Mouse (Mus musculus) heart, embryonic 13.5 days (tissue): ENCODE results near the gene Ubr4. TPM values are rescaled to one million over a fixed set of nuclear protein-coding genes. Genes with fewer than 3 reads are reported as not detected.

ENCODE experiments used
- ATAC-seq: fragments of 200-750 bp; cut with Nextera tagmentation; 2 replicates; pipeline ENCODE4 v1.8.0; 2017; ENCODE audit warnings: moderate TSS enrichment; ENCODE audit not compliant: insufficient number of reproducible peaks, low FRiP score, low TSS enrichment; ENCODE audit errors: extremely low read depth
- H3K27ac ChIP-seq: fragments of 300-500 bp; sonication (generic); replicated peaks from 2 replicates; pipeline ENCODE4 v1.5.1; 2015; ENCODE audit warnings: moderate library complexity, mild to moderate bottlenecking, inconsistent platforms
- H3K27me3 ChIP-seq: fragments of 300-500 bp; sonication (generic); replicated peaks from 2 replicates; pipeline ENCODE4 v1.6.1; 2015; ENCODE audit warnings: mild to moderate bottlenecking, inconsistent platforms
- H3K36me3 ChIP-seq: fragments of 300-500 bp; sonication (generic); 2 replicates; pipeline ENCODE4 v1.6.1; 2015; ENCODE audit warnings: mild to moderate bottlenecking, inconsistent platforms
- H3K4me1 ChIP-seq: fragments of 300-500 bp; sonication (generic); 2 replicates; pipeline ENCODE4 v1.6.1; 2015; ENCODE audit warnings: inconsistent platforms
- H3K4me2 ChIP-seq: fragments of 300-500 bp; sonication (generic); 2 replicates; pipeline ENCODE4 v1.6.1; 2015; ENCODE audit warnings: inconsistent platforms, mild to moderate bottlenecking, moderate library complexity
- H3K4me3 ChIP-seq: fragments of 300-500 bp; sonication (generic); 2 replicates; pipeline ENCODE4 v1.5.1; 2015; ENCODE audit warnings: moderate library complexity, mild to moderate bottlenecking, inconsistent platforms
- H3K9ac ChIP-seq: fragments of 300-500 bp; sonication (generic); 2 replicates; pipeline ENCODE4 v1.6.1; 2015; ENCODE audit warnings: inconsistent platforms, mild to moderate bottlenecking, moderate library complexity
- H3K9me3 ChIP-seq: fragments of 300-500 bp; sonication (generic); 2 replicates; pipeline ENCODE4 v1.6.1; 2016; ENCODE audit warnings: inconsistent platforms
- WGBS: fragments of 180-500 bp; shearing (Covaris S2); methylation state at CpG from one replicate; pipeline ENCODE4 v1.1.7; 2015; ENCODE audit warnings: mixed read lengths; 5-methylcytosine and 5-hydroxymethylcytosine counted together
- polyA plus RNA-seq: library from polyadenylated mRNA; unstranded; fragments of >200 nt; fragmentation: Nextera tagmentation; extraction: Ambion mirVana; gene quantifications from 2 replicates; pipeline ENCODE4 v1.2.1, GENCODE M21; 2015

Ubr4 gene
- polyA plus RNA-seq, 1 experiment from 2014 or later = 53.4 TPM

DNA sequence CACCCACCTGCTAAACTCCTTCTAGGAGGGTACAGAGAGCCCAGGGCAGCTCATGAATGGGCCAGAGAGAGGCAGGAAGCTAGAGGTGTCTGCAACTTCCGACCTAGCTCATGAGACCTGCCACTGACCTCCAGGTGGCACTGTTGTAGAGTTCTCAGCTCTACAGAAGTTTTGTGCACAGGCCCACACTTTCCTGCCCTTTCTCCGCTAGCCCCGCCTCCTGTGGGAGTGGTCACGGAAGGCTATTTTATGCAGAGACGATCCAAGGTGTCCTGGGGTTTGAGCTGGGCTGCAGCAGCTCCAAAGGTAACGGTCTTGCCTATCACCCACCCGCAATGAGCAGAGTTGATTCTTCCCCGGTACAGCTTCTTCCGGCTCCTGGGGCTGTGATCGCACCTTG, 21.8 kb upstream of the Ubr4 start:
- Histone ChIP-seq H3K4me3 (peak overlapping the region; percentile 44), H3K4me2 (peak overlapping the region; percentile 68), H3K9me3 (no peaks in the 10 kb centered on the region), H3K9ac (peak overlapping the region; percentile 62), H3K27me3 (peaks cover 24% of the 10 kb centered on the region), H3K27ac (no peak overlapping the region), H3K4me1 (peaks cover 7% of the 10 kb centered on the region), H3K36me3 (no peaks in the 10 kb centered on the region)
- peak; percentile 74; the same call in 1 of the 2 replicates for ATAC-seq
- 6% methylated on average over 10 of the region's 10 CpGs for WGBS

DNA sequence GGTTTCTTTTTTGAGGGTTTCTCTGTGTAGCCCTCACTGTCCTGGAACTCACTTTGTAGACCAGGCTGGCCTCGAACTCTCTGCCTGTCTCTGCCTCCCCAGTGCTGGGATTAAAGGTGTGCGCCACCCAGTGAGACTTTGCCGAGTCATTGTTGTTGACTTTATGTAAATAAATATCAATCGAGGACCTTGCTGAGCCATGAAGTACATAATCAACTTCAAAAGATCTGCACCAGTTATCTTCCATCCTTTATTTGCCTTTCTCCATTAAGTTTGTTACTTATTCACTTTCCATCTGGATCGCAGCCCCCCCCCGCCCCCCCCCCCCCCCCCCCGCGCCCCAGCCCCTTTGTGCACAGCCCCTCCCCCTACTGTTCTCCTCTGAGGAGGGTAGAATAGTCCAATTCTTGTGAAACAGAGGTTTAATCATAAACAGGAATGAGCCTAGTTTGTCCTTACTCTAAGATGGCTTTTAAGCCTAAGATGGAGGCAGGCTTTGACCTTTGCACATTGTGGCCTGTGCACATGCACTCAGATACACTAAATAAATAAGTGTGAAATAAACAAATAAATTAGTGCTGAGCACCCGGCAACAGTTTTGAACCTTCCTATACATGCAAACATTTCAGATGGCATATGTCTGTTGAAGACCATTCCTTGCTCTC, 17.6 kb upstream of the Ubr4 start:
- Histone ChIP-seq H3K27me3 (peaks cover 48% of the 10 kb centered on the region), H3K36me3 (no peaks in the 10 kb centered on the region), H3K4me1 (peaks cover 14% of the 10 kb centered on the region), H3K9ac (no peak overlapping the region), H3K4me2 (0 out of 2 replicates have a peak overlapping the region, but pooled peaks have one; percentile 25), H3K4me3 (no peak overlapping the region), H3K9me3 (no peaks in the 10 kb centered on the region), H3K27ac (no peak overlapping the region; the same call in 1 of the 2 replicates)
- no peak for ATAC-seq
- 58% methylated on average over 8 of the region's 9 CpGs for WGBS

DNA sequence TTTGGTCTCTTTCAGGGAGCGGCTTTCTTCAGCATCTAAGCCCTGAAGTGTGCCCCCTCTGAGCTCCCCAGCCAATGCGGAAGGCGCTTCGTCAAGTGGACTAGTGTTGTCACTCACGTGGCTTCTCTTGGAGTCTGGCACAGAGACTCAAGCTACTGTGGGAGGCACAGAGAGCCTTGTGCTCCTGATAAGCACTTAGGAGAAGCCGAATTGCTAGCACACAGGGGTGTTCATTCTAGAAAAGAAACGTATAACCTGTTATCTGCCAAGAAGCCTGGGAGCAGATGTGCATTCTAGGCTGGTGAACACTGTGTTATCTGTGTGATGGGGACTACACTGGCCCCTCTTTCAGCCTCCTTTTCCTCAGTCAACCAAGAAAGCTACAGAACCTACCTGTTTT, 16.9 kb upstream of the Ubr4 start:
- no peaks in the 10 kb centered on the region for H3K9me3 ChIP-seq
- peak overlapping the region; percentile 25 for H3K4me2 ChIP-seq
- 26% methylated on average over 7 of the region's 7 CpGs for WGBS
- peaks cover 49% of the 10 kb centered on the region for H3K27me3 ChIP-seq
- no peak overlapping the region; the same call in 1 of the 2 replicates for H3K27ac ChIP-seq
- H3K4me3 ChIP-seq = no peak overlapping the region
- peaks cover 14% of the 10 kb centered on the region for H3K4me1 ChIP-seq
- H3K9ac ChIP-seq = no peak overlapping the region
- no peaks in the 10 kb centered on the region for H3K36me3 ChIP-seq
- no peak for ATAC-seq

DNA sequence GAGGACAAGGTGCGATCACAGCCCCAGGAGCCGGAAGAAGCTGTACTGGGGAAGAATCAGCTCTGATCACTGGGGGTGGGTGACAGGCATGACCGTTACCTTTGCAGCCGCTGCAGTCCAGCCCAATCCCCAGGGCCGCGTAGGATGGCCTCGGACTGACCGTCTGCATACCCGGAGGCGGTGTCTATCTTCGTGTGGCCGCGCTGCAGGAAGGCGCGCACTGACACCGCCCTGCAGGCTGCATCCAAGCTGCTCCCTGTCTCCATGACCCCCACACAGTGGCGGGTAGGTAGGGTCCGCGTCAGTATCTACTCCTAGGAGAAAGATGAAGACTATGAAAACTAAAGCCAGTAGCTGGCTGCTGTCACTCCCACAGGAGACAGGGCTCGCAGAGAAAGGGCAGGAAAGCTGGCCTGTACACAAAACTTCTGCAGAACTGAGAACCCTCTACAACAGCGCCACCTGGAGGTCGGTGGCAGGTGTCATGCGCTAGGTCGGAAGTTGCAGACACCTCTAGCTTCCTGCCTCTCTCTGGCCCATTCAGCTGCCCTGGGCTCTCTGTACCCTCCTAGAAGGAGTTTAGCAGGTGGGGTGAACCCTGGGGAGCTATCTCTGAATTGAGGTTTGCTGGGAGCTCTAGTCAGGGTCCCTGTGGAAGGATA, 15.5 kb upstream of the Ubr4 start:
- Histone ChIP-seq H3K9me3 (no peaks in the 10 kb centered on the region), H3K4me3 (peak overlapping the region; percentile 49), H3K9ac (peak overlapping the region; percentile 74), H3K27ac (0 out of 2 replicates have a peak overlapping the region, but pooled peaks have one; percentile 32), H3K4me1 (peaks cover 11% of the 10 kb centered on the region), H3K27me3 (peaks cover 39% of the 10 kb centered on the region), H3K4me2 (peak overlapping the region; percentile 74), H3K36me3 (no peaks in the 10 kb centered on the region)
- 14% methylated on average over 24 of the region's 24 CpGs for WGBS
- peak; percentile 82 for ATAC-seq

DNA sequence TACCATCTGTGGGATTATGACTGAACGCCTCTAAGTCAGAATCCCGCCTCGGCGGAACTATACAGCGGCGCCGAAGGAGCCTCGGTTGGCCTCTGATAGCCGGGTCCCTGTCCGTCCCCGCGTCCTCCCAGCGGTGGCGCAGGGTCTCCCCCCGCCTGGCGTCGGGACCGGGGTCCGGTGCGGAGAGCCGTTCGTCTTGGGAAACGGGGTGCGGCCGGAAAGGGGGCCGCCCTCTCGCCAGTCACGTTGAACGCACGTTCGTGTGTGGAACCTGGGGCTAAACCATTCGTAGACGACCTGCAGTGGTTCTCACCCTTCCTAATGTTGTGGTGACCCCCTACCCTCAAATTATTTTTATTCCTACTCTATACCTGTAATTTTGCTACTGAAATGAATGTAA, 14.3 kb upstream of the Ubr4 start:
- H3K4me2 ChIP-seq = no peak overlapping the region

DNA sequence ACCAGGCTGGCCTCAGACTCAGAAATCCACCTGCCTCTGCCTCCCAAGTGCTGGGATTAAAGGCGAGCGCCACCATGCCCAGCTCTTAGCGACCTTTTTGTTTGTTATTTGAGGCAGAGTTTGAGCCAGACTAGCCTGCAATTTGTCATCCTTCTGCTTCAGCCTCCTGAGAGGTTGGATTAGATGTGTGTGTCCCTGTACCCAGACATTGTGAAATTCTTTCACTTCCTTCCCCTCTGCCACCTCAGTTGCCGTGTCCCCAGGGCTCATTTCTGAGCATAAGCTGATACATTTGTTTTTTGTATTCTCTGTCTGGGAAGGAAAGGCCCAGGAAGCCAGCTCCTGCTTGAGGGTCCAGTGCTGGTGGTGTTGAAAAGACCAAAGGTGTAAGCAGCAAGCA, 11.6 kb upstream of the Ubr4 start:
- peaks cover 9% of the 10 kb centered on the region for H3K4me1 ChIP-seq
- H3K4me2 ChIP-seq = no peak overlapping the region
- ATAC-seq = no peak
- H3K4me3 ChIP-seq = no peak overlapping the region
- 64% methylated on average over 4 of the region's 4 CpGs for WGBS
- no peak overlapping the region for H3K9ac ChIP-seq
- H3K36me3 ChIP-seq = peaks cover 7% of the 10 kb centered on the region
- no peaks in the 10 kb centered on the region for H3K9me3 ChIP-seq
- H3K27me3 ChIP-seq = peaks cover 23% of the 10 kb centered on the region
- H3K27ac ChIP-seq = no peak overlapping the region

More for the DNA sequence above, 14.3 kb upstream of the Ubr4 start:
- WGBS = 42% methylated on average over 33 of the region's 33 CpGs
- Histone ChIP-seq H3K9me3 (no peaks in the 10 kb centered on the region), H3K36me3 (no peaks in the 10 kb centered on the region), H3K27ac (no peak overlapping the region), H3K4me1 (peaks cover 11% of the 10 kb centered on the region), H3K9ac (no peak overlapping the region), H3K27me3 (peaks cover 32% of the 10 kb centered on the region), H3K4me3 (no peak overlapping the region)
- no peak for ATAC-seq

DNA sequence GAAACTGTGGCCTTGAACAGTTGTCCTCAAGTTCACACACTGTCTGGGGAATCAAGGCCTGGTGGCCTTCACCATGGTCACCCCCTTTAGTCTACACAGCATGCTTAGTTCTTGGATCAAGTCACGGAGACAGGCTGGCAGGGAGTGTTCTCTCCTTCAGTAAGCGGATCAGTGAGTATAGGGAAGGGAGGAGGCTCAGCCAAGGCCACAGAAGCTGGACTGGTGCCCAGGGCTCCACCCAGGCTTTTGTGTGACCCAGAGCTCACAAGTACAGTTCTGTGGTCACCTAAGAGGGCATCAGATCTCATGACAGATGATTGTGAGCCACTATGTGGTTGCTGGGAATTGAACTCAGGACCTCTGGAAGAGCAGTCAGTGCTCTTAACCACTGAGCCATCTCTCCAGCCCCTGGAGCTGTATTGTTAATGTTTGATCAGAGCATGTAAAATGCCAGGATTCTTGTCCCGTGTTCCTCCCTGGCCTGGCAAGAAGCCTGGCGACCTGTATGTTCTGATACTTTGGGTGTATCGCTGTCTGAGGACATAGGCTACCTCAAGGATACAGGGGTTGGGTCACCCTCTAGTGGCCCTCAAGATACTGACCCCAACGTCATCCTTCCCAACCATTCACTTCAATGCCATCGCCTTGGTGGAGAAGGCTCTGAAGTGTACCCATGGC, 10.7 kb upstream of the Ubr4 start:
- no peak overlapping the region for H3K4me2 ChIP-seq

DNA sequence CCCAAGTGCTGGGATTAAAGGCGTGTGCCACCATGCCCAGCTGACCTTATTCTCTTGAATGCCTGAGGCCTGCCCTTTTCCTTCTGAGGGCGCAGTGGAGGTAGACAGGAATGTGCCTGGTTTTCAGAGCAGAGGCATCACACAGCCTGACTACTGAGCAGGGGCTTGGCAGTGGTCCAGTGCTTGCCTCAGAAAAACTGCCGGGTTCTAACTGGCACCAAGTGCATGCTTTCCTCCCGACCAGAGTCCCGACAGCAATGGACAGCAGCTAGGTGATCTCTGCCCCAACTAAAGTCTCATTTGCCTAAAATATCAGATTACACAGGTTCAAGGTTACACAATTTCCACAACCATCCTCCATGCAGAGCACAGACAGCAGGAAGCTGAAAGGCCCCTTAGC, 8.7 kb upstream of the Ubr4 start:
- ATAC-seq = no peak

More for the DNA sequence above, 10.7 kb upstream of the Ubr4 start:
- 72% methylated on average over 7 of the region's 7 CpGs for WGBS
- H3K27me3 ChIP-seq = peaks cover 19% of the 10 kb centered on the region
- peaks cover 7% of the 10 kb centered on the region for H3K4me1 ChIP-seq
- ATAC-seq = no peak
- H3K4me3 ChIP-seq = no peak overlapping the region
- H3K36me3 ChIP-seq = peaks cover 16% of the 10 kb centered on the region
- no peaks in the 10 kb centered on the region for H3K9me3 ChIP-seq
- H3K9ac ChIP-seq = no peak overlapping the region
- no peak overlapping the region for H3K27ac ChIP-seq

DNA sequence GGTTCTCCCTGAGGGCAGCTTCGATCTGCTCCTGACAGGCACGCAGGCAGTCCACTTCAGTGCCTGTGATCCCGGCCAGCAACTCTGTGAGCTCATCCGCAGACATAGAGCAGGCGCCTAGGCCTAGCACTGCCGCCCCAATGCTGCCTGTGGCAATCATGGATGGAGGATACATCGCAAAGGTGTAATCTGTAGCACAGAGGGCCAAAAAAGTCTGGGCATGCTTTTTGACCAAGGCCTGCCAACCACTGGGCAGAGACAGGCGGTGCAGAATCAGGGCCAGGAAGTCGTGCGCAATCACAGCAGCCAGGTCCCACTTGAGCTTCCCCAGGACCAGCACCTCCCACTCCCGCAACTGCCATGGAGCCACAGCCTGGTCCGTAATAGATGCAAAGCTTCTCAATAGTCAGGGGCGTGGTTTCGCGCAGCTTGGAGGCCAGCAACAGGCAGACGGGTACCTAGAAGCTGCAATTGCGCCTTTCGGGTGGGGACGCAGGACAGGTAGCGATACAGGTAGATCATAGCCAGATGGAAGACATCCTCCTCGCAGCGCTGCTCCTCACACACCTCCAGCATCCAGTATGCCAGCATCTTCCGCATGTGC, 6.9 kb upstream of the Ubr4 start:
- Histone ChIP-seq H3K9me3 (no peaks in the 10 kb centered on the region), H3K4me1 (peaks cover 7% of the 10 kb centered on the region), H3K27ac (no peak overlapping the region), H3K4me3 (no peak overlapping the region), H3K4me2 (no peak overlapping the region), H3K9ac (no peak overlapping the region), H3K27me3 (no peaks in the 10 kb centered on the region), H3K36me3 (peaks cover 51% of the 10 kb centered on the region)
- no peak for ATAC-seq
- WGBS = 80% methylated on average over 23 of the region's 23 CpGs

More for the DNA sequence above, 8.7 kb upstream of the Ubr4 start:
- Histone ChIP-seq H3K27ac (no peak overlapping the region), H3K36me3 (peaks cover 36% of the 10 kb centered on the region), H3K9me3 (no peaks in the 10 kb centered on the region), H3K4me3 (no peak overlapping the region), H3K4me2 (no peak overlapping the region), H3K9ac (no peak overlapping the region), H3K4me1 (peaks cover 4% of the 10 kb centered on the region), H3K27me3 (0 out of 2 replicates have a peak, but pooled peaks cover 7% of the 10 kb centered on the region)
- WGBS = 52% methylated on average over 5 of the region's 5 CpGs

DNA sequence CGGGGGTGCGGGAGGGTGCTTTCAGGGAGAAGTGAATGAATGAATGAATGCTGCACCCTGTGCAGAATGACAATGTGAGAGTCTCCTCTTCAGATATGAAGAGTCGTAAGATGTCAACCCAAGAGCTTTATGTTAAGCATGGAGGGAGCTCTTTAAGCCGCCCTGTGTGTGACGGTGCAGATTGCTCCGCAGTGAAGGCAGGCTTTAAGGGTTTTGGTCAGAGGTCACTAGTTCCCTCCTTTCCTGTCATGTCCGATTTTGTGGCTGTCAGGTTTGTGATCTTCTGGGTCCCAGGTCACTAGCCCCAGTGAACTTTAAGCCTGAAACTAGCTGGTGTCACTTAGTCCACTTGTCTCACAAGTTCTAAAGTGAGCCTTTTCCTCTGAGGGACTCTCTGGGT, 423 bp downstream of the Ubr4 start:
- Histone ChIP-seq H3K27ac (peak overlapping the region; percentile 95; the same call in 1 of the 2 replicates), H3K4me3 (peak overlapping the region; percentile 76), H3K36me3 (peaks cover 59% of the 10 kb centered on the region), H3K9me3 (no peaks in the 10 kb centered on the region), H3K4me1 (peaks cover 20% of the 10 kb centered on the region), H3K9ac (peak overlapping the region; percentile 87), H3K4me2 (peak overlapping the region; percentile 87), H3K27me3 (no peaks in the 10 kb centered on the region)
- ATAC-seq = no peak
- WGBS = under 1% methylated on average over 7 of the region's 7 CpGs

DNA sequence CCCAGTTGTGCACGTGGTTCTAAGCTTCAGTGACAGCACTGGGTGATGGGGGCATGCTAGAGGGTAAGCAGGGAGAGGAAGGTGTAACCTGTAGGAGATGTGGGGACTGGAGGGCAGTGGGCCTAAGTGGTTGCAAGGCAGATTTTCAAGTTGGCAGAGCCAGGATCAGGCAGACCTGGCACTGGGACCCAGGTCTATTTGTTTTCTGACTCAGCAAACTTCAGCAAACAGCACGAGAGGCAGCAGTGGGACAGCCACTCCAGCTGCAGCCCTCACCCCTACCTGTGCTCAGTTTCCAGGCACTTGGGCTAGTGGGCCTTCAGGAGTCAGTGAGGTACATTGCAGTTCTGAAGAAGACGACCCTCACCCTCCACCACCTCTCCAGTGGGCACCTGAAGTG, 4.8 kb downstream of the Ubr4 start:
- no peak for ATAC-seq
- H3K27me3 ChIP-seq = no peaks in the 10 kb centered on the region
- no peaks in the 10 kb centered on the region for H3K9me3 ChIP-seq

More for the DNA sequence above, 4.8 kb downstream of the Ubr4 start:
- H3K4me1 ChIP-seq = peaks cover 6% of the 10 kb centered on the region
- peaks cover 78% of the 10 kb centered on the region for H3K36me3 ChIP-seq
- 96% methylated on average over 3 of the region's 3 CpGs for WGBS
- H3K9ac ChIP-seq = no peak overlapping the region
- H3K4me3 ChIP-seq = no peak overlapping the region
- H3K4me2 ChIP-seq = no peak overlapping the region
- H3K27ac ChIP-seq = no peak overlapping the region
